Mouse (Mus musculus) lung, postnatal 0 days (tissue): Measurements from ENCODE around the gene Zfp704. TPM values are rescaled to one million over a fixed set of nuclear protein-coding genes. Genes with fewer than 3 reads are reported as not detected.

Source experiments
- ATAC-seq: fragments of 200-750 bp; cut with Nextera tagmentation; 2 replicates; pipeline ENCODE4 v1.8.0; 2017; ENCODE audit warnings: moderate library complexity
- DNase-seq: peaks from one replicate; pipeline ENCODE4 v3.0.0-alpha.2; 2016; ENCODE audit warnings: low spot score
- H3K27ac ChIP-seq: fragments of 300-500 bp; sonication (generic); 2 replicates; pipeline ENCODE4 v1.5.1; 2014; ENCODE audit warnings: antibody characterized with exemption, mild to moderate bottlenecking, low read length, mixed read lengths
- H3K27me3 ChIP-seq: fragments of 300-500 bp; sonication (generic); replicated peaks from 2 replicates; pipeline ENCODE4 v1.6.1; 2014; ENCODE audit warnings: low read length, mixed read lengths; ENCODE audit not compliant: insufficient read depth
- H3K36me3 ChIP-seq: fragments of 300-500 bp; sonication (generic); 2 replicates; pipeline ENCODE4 v1.6.1; 2014; ENCODE audit warnings: low read length, mixed read lengths; ENCODE audit not compliant: insufficient read depth
- H3K4me1 ChIP-seq: fragments of 300-500 bp; sonication (generic); 2 replicates; pipeline ENCODE4 v1.6.1; 2014; ENCODE audit warnings: antibody characterized with exemption, low read depth, low read length, mixed read lengths; ENCODE audit not compliant: insufficient read depth
- H3K4me2 ChIP-seq: fragments of 300-500 bp; sonication (generic); replicated peaks from 2 replicates; pipeline ENCODE4 v1.6.1; 2014; ENCODE audit warnings: low read depth, mild to moderate bottlenecking, low read length, moderate library complexity, mixed read lengths
- H3K4me3 ChIP-seq: fragments of 300-500 bp; sonication (generic); 2 replicates; pipeline ENCODE4 v1.5.1; 2014; ENCODE audit warnings: low read depth, low read length
- H3K9ac ChIP-seq: fragments of 300-500 bp; sonication (generic); replicated peaks from 2 replicates; pipeline ENCODE4 v1.6.1; 2014; ENCODE audit warnings: low read depth, mild to moderate bottlenecking
- H3K9me3 ChIP-seq: fragments of 300-500 bp; sonication (generic); 2 replicates; pipeline ENCODE4 v1.6.1; 2016; ENCODE audit warnings: low read length, mixed read lengths
- CTCF ChIP-seq: IDR thresholded peaks from 2 replicates; pipeline ENCODE4 v1.5.1; 2016; ENCODE audit warnings: antibody characterized with exemption, mild to moderate bottlenecking
- EP300 ChIP-seq: IDR thresholded peaks from 2 replicates; pipeline ENCODE4 v1.6.1; 2016; ENCODE audit warnings: antibody characterized with exemption, mild to moderate bottlenecking, control low read depth
- WGBS: fragments of 180-500 bp; shearing (Covaris S2); extraction: QIAGEN DNeasy Blood & Tissue Kit; methylation state at CpG from one replicate; pipeline ENCODE4 v1.1.7; 2014; 5-methylcytosine and 5-hydroxymethylcytosine counted together
- polyA plus RNA-seq: library from polyadenylated mRNA; unstranded; fragments of >200 nt; fragmentation: Nextera tagmentation; extraction: Ambion mirVana; gene quantifications from 2 replicates; pipeline ENCODE4 v1.2.1, GENCODE M21; 2015

Gene Zfp704
- polyA plus RNA-seq, 1 experiment from 2014 or later: 5.9 TPM

GRCm38 (mm10) chr3:9425661-9426060, 184.2 kb downstream of the Zfp704 start:
- DNase-seq (no peak), ATAC-seq (no peak)
- no peak overlapping the region for H3K4me3 ChIP-seq
- no peak overlapping the region for H3K27ac ChIP-seq
- no peak overlapping the region for H3K4me2 ChIP-seq
- WGBS: 89% methylated on average over 5 of the region's 5 CpGs
- H3K9me3 ChIP-seq: no peaks in the 10 kb centered on the region
- no peaks in the 10 kb centered on the region for H3K27me3 ChIP-seq
- H3K4me1 ChIP-seq: no peaks in the 10 kb centered on the region
- TF ChIP-seq EP300 (no peak), CTCF (no peak)
- no peaks in the 10 kb centered on the region for H3K36me3 ChIP-seq
- H3K9ac ChIP-seq: no peak overlapping the region

- Histone ChIP-seq H3K4me2 (no peak overlapping the region), H3K9ac (no peak overlapping the region), H3K36me3 (no peaks in the 10 kb centered on the region), H3K9me3 (no peaks in the 10 kb centered on the region), H3K27me3 (no peaks in the 10 kb centered on the region), H3K4me1 (no peaks in the 10 kb centered on the region), H3K4me3 (no peak overlapping the region), H3K27ac (no peak overlapping the region)
- no peak for ATAC-seq
- DNase-seq: no peak
- 86% methylated on average over 6 of the region's 6 CpGs for WGBS
- TF ChIP-seq CTCF (no peak), EP300 (no peak)
Observed at GRCm38 (mm10) chr3:9424637-9425036, 185.2 kb downstream of the Zfp704 start.

- 92% methylated on average over 6 of the region's 6 CpGs for WGBS
Observed at GRCm38 (mm10) chr3:9423669-9424068, 186.2 kb downstream of the Zfp704 start.

DNA sequence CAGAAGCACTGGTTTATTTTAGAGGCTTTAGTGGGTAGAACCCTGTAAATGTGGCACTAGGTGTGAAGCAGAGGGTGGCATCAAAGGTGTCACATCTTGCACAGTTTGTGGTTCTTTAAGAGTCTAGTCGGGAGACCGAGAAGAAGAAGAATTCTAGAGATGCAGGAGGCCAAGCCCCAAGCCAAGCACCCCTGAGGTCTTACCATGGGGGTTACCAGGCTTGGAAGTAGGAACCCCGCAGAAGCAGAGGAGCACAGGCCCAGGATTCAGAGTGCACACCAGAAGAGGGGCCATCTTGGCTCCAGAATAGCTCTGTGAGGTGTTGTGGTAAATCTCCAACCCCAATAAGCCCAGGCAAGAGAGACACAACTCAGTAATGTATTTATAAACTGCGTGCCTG, 201.0 kb downstream of the Zfp704 start:
- no peak overlapping the region for H3K4me3 ChIP-seq
- no peaks in the 10 kb centered on the region; the same call in 1 of the 2 replicates for H3K4me1 ChIP-seq
- ATAC-seq (no peak), DNase-seq (no peak)
- no peaks in the 10 kb centered on the region for H3K27me3 ChIP-seq
- no peaks in the 10 kb centered on the region for H3K9me3 ChIP-seq
- no peak overlapping the region for H3K9ac ChIP-seq
- H3K27ac ChIP-seq: no peak overlapping the region
- no peaks in the 10 kb centered on the region for H3K36me3 ChIP-seq
- WGBS: 87% methylated on average over 4 of the region's 4 CpGs
- H3K4me2 ChIP-seq: no peak overlapping the region
- TF ChIP-seq CTCF (no peak), EP300 (no peak)

More at GRCm38 (mm10) chr3:9423669-9424068, 186.2 kb downstream of the Zfp704 start:
- DNase-seq (no peak), ATAC-seq (no peak)
- Histone ChIP-seq H3K4me3 (no peak overlapping the region), H3K27me3 (no peaks in the 10 kb centered on the region), H3K4me2 (no peak overlapping the region), H3K27ac (no peak overlapping the region), H3K9me3 (no peaks in the 10 kb centered on the region), H3K36me3 (no peaks in the 10 kb centered on the region), H3K4me1 (no peaks in the 10 kb centered on the region), H3K9ac (no peak overlapping the region)
- no peak for TF ChIP-seq CTCF
- no peak for TF ChIP-seq EP300

- H3K9ac ChIP-seq: no peak overlapping the region
- H3K4me3 ChIP-seq: no peak overlapping the region
- no peak for ATAC-seq
- TF ChIP-seq CTCF (no peak), EP300 (no peak)
- WGBS: 56% methylated on average over 10 of the region's 10 CpGs
- H3K27ac ChIP-seq: peak overlapping the region; percentile 43; the same call in 1 of the 2 replicates
- no peak overlapping the region for H3K4me2 ChIP-seq
- no peaks in the 10 kb centered on the region; the same call in 1 of the 2 replicates for H3K4me1 ChIP-seq
- no peaks in the 10 kb centered on the region for H3K9me3 ChIP-seq
- DNase-seq: no peak
- H3K27me3 ChIP-seq: no peaks in the 10 kb centered on the region
- no peaks in the 10 kb centered on the region for H3K36me3 ChIP-seq
Observed at GRCm38 (mm10) chr3:9407801-9408200, 202.1 kb downstream of the Zfp704 start.

GRCm38 (mm10) chr3:9407119-9407546, 202.8 kb downstream of the Zfp704 start:
- no peaks in the 10 kb centered on the region for H3K9me3 ChIP-seq
- peak; percentile 52 for DNase-seq
- H3K4me1 ChIP-seq: no peaks in the 10 kb centered on the region; the same call in 1 of the 2 replicates
- no peak overlapping the region for H3K9ac ChIP-seq
- 37% methylated on average over 9 of the region's 9 CpGs for WGBS
- H3K27me3 ChIP-seq: no peaks in the 10 kb centered on the region
- TF ChIP-seq EP300 (peak; percentile 84), CTCF (no peak)
- peak overlapping the region; percentile 43; the same call in 1 of the 2 replicates for H3K27ac ChIP-seq
- ATAC-seq: peak; percentile 34
- no peak overlapping the region for H3K4me3 ChIP-seq
- H3K36me3 ChIP-seq: no peaks in the 10 kb centered on the region
- H3K4me2 ChIP-seq: no peak overlapping the region

- no peak for ATAC-seq
- peaks cover 5% of the 10 kb centered on the region; the same call in 1 of the 2 replicates for H3K4me1 ChIP-seq
- TF ChIP-seq CTCF (no peak), EP300 (no peak)
- no peak overlapping the region for H3K27ac ChIP-seq
- no peak overlapping the region for H3K4me3 ChIP-seq
- H3K36me3 ChIP-seq: no peaks in the 10 kb centered on the region
- no peak overlapping the region for H3K4me2 ChIP-seq
- no peak overlapping the region for H3K9ac ChIP-seq
- no peak for DNase-seq
- WGBS: 66% methylated on average over 9 of the region's 9 CpGs
- no peaks in the 10 kb centered on the region for H3K27me3 ChIP-seq
- no peaks in the 10 kb centered on the region for H3K9me3 ChIP-seq
Observed at GRCm38 (mm10) chr3:9405341-9405740, 204.5 kb downstream of the Zfp704 start.
